Mouse (Mus musculus) cerebellum, adult 2 months (tissue): Measurements from ENCODE around the gene Hspg2. TPM values are rescaled to one million over a fixed set of nuclear protein-coding genes. Genes with fewer than 3 reads are reported as not detected.

Source experiments
- DNase-seq, 2 experiments: peaks; one replicate each; pipeline ENCODE4 v3.0.0; 2021
- H3K27ac ChIP-seq: fragments of 200-500 bp; 2 replicates; pipeline ENCODE4 v1.5.1; 2012; ENCODE audit warnings: low read length, control low read depth, inconsistent platforms; ENCODE audit not compliant: insufficient read depth
- H3K27me3 ChIP-seq: fragments of 200-500 bp; 2 replicates; pipeline ENCODE4 v1.6.1; 2012; ENCODE audit warnings: inconsistent platforms, mild to moderate bottlenecking, low read length, moderate library complexity; ENCODE audit not compliant: control insufficient read depth, insufficient read depth
- H3K4me1 ChIP-seq: fragments of 200-500 bp; 2 replicates; pipeline ENCODE4 v1.6.1; 2011; ENCODE audit warnings: low read length; ENCODE audit not compliant: control insufficient read depth, insufficient read depth
- H3K4me3 ChIP-seq: fragments of 200-500 bp; replicated peaks from 2 replicates; pipeline ENCODE3; 2011; ENCODE audit warnings: mild to moderate bottlenecking, low read depth, low read length, control low read depth; ENCODE audit not compliant: insufficient read depth
- CTCF ChIP-seq: fragments of 200-500 bp; IDR thresholded peaks from 2 replicates; pipeline ENCODE4 v1.5.1; 2011; ENCODE audit warnings: low read depth, mild to moderate bottlenecking, control low read depth, low read length, moderate library complexity, borderline replicate concordance; ENCODE audit not compliant: insufficient read depth
- POLR2A ChIP-seq: fragments of 200-500 bp; IDR thresholded peaks from 2 replicates; pipeline ENCODE4 v1.6.1; 2011; ENCODE audit warnings: low read length, control low read depth, borderline replicate concordance; ENCODE audit not compliant: insufficient read depth
- WGBS: fragments of 180-500 bp; shearing (Covaris S2); methylation state at CpG from one replicate; pipeline ENCODE4 v1.1.7; 2018; 5-methylcytosine and 5-hydroxymethylcytosine counted together
- polyA plus RNA-seq: library from polyadenylated mRNA; depleted of rRNA; stranded (reverse); fragments of >200 nt; gene quantifications from 2 replicates; pipeline ENCODE4 v1.2.3, GENCODE M21; 2012

Hspg2 gene
- polyA plus RNA-seq, 1 experiment: 2.8 TPM

GRCm38 (mm10) chr4:137594496-137595270, 126.1 kb downstream of the Hspg2 start:
- TF ChIP-seq CTCF: no peak
- 0 out of 2 replicates have a peak, but pooled peaks have one; percentile 5 for TF ChIP-seq POLR2A
- no peaks in the 10 kb centered on the region for H3K27me3 ChIP-seq
- H3K4me3 ChIP-seq: peak overlapping the region; percentile 62
- peak overlapping the region; percentile 62 for H3K27ac ChIP-seq
- peak in 1 of 2 experiments; percentile 58 for DNase-seq
- peaks cover 7% of the 10 kb centered on the region for H3K4me1 ChIP-seq
- WGBS: 2% methylated on average over 40 of the region's 40 CpGs

GRCm38 (mm10) chr4:137597098-137597630, 128.6 kb downstream of the Hspg2 start:
- WGBS: 93% methylated on average over 4 of the region's 4 CpGs
- TF ChIP-seq POLR2A: no peak
- no peaks in the 10 kb centered on the region for H3K27me3 ChIP-seq
- DNase-seq: no peak
- H3K4me3 ChIP-seq: no peak overlapping the region
- H3K4me1 ChIP-seq: peaks cover 11% of the 10 kb centered on the region
- no peak overlapping the region for H3K27ac ChIP-seq

- H3K27me3 ChIP-seq: no peaks in the 10 kb centered on the region
- TF ChIP-seq CTCF (no peak), POLR2A (no peak)
- WGBS: 85% methylated on average over 5 of the region's 5 CpGs
Measured at GRCm38 (mm10) chr4:137598577-137598976, 130.0 kb downstream of the Hspg2 start.

GRCm38 (mm10) chr4:137603449-137604171, 135.0 kb downstream of the Hspg2 start:
- Histone ChIP-seq H3K27ac (no peak overlapping the region), H3K27me3 (no peaks in the 10 kb centered on the region), H3K4me1 (peaks cover 14% of the 10 kb centered on the region), H3K4me3 (no peak overlapping the region)
- WGBS: 67% methylated on average over 11 of the region's 11 CpGs
- DNase-seq: no peak
- no peak for TF ChIP-seq CTCF
- no peak for TF ChIP-seq POLR2A

More at GRCm38 (mm10) chr4:137598577-137598976, 130.0 kb downstream of the Hspg2 start:
- no peak overlapping the region for H3K27ac ChIP-seq
- peaks cover 13% of the 10 kb centered on the region for H3K4me1 ChIP-seq
- H3K4me3 ChIP-seq: no peak overlapping the region
- DNase-seq: no peak

GRCm38 (mm10) chr4:137607023-137607422, 138.5 kb downstream of the Hspg2 start:
- Histone ChIP-seq H3K27me3 (no peaks in the 10 kb centered on the region), H3K27ac (no peak overlapping the region), H3K4me3 (no peak overlapping the region), H3K4me1 (peaks cover 3% of the 10 kb centered on the region)
- no peak for DNase-seq
- WGBS: 96% methylated on average over 2 of the region's 2 CpGs
- TF ChIP-seq CTCF (no peak), POLR2A (no peak)

- H3K4me1 ChIP-seq: no peaks in the 10 kb centered on the region
- 90% methylated on average over 7 of the region's 7 CpGs for WGBS
- DNase-seq: no peak
- TF ChIP-seq POLR2A: no peak
- no peak for TF ChIP-seq CTCF
- H3K27me3 ChIP-seq: no peaks in the 10 kb centered on the region
- no peak overlapping the region for H3K4me3 ChIP-seq
- H3K27ac ChIP-seq: no peak overlapping the region
Measured at GRCm38 (mm10) chr4:137609281-137609680, 140.7 kb downstream of the Hspg2 start.

- WGBS: 72% methylated on average over 7 of the region's 7 CpGs
- DNase-seq: no peak
- Histone ChIP-seq H3K27ac (no peak overlapping the region), H3K27me3 (no peaks in the 10 kb centered on the region), H3K4me1 (no peaks in the 10 kb centered on the region), H3K4me3 (no peak overlapping the region)
- TF ChIP-seq POLR2A (no peak), CTCF (no peak)
Measured at GRCm38 (mm10) chr4:137609702-137610101, 141.1 kb downstream of the Hspg2 start.
